Mouse (Mus musculus): ENCODE results near the gene Cog2. TPM values are rescaled to one million over a fixed set of nuclear protein-coding genes. Genes with fewer than 3 reads are reported as not detected.

Cog2 gene
- total and polyA plus RNA-seq, 3 experiments: 32.6 to 37.5 TPM; not detected in 1

GRCm38 (mm10) chr8:124546815-124547214 lies 26.2 kb downstream of the Cog2 start:
- Histone ChIP-seq H3K4me3 (ENCODE audit: control insufficient read depth in 1 of 2, insufficient read depth in 1 of 2, low read depth in 2 of 2, low read length in 2 of 2) (no peak overlapping the region), H3K9me3 (replicated peaks; ENCODE audit: insufficient read depth, low read length) (no peaks in the 10 kb centered on the region)

GRCm38 (mm10) chr8:124547269-124547668 lies 26.7 kb downstream of the Cog2 start:
- Histone ChIP-seq H3K9ac (ENCODE audit: control insufficient read depth, low read depth, low read length, poor library complexity, severe bottlenecking) (no peak overlapping the region), H3K36me3 (ENCODE audit: control insufficient read depth in 1 of 2, insufficient read depth in 2 of 2, low read length in 2 of 2) (peaks cover 0 to 2% of the 10 kb centered on the region in 2 experiments; a peak in 1 of 4 replicates), H3K27ac (ENCODE audit: control insufficient read depth, low read depth, low read length) (no peak overlapping the region), H3K4me1 (ENCODE audit: control insufficient read depth in 1 of 2, insufficient read depth in 2 of 2, low read length in 2 of 2) (no peaks in the 10 kb centered on the region), H3K4me3 (ENCODE audit: control insufficient read depth in 1 of 2, insufficient read depth in 1 of 2, low read depth in 2 of 2, low read length in 2 of 2) (no peak overlapping the region), H3K27me3 (ENCODE audit: control insufficient read depth in 1 of 2, insufficient read depth in 2 of 2, low read length in 2 of 2) (no peaks in the 10 kb centered on the region), H3K9me3 (replicated peaks; ENCODE audit: insufficient read depth, low read length) (no peaks in the 10 kb centered on the region), H3K79me2 (ENCODE audit: control insufficient read depth, insufficient read depth, low read length, poor library complexity) (no peaks in the 10 kb centered on the region)
- TF ChIP-seq MAFK (IDR thresholded peaks at IDR 0.05; ENCODE audit: borderline replicate concordance, low read depth, low read length) (no peak), USF2 (IDR thresholded peaks at IDR 0.05; ENCODE audit: borderline replicate concordance in 1 of 2, insufficient read depth in 1 of 2, low read depth in 1 of 2, low read length in 2 of 2) (no peak), KAT2A (conservative IDR thresholded peaks at IDR 0.05; ENCODE audit: low read depth, low read length) (no peak), E2F4 (IDR thresholded peaks at IDR 0.05; ENCODE audit: borderline replicate concordance, low read depth, low read length) (no peak), MAX (IDR thresholded peaks at IDR 0.05; ENCODE audit: low read length) (no peak), ETS1 (IDR thresholded peaks at IDR 0.05; ENCODE audit: low read depth, low read length) (no peak), ZMIZ1 (IDR thresholded peaks at IDR 0.05; ENCODE audit: low read depth, low read length) (no peak), MEF2A (IDR thresholded peaks at IDR 0.05; ENCODE audit: extremely low read depth, insufficient replicate concordance, low read depth, low read length, poor library complexity, severe bottlenecking) (no peak), MXI1 (IDR thresholded peaks at IDR 0.05; ENCODE audit: low read depth, low read length) (no peak), TBP (IDR thresholded peaks at IDR 0.05; ENCODE audit: low read depth, low read length) (no peak), MAZ (IDR thresholded peaks at IDR 0.05; ENCODE audit: low read depth, low read length) (no peak), RAD21 (IDR thresholded peaks at IDR 0.05; ENCODE audit: low read depth, low read length) (no peak)
- DNase-seq (ENCODE audit: low read depth, low spot score): no peak

More at GRCm38 (mm10) chr8:124546815-124547214, 26.2 kb downstream of the Cog2 start:
- no peak for TF ChIP-seq GATA1 (IDR thresholded peaks at IDR 0.05; ENCODE audit: low read depth, low read length)
- TF ChIP-seq MYC (IDR thresholded peaks at IDR 0.05; ENCODE audit: low read depth, low read length): no peak
- no peak for TF ChIP-seq ZKSCAN1 (IDR thresholded peaks at IDR 0.05; ENCODE audit: low read depth, low read length)
- TF ChIP-seq HCFC1 (IDR thresholded peaks at IDR 0.05; ENCODE audit: low read depth, low read length): no peak
- H3K9ac ChIP-seq (ENCODE audit: control insufficient read depth, low read depth, low read length, poor library complexity, severe bottlenecking): no peak overlapping the region
- H3K27ac ChIP-seq (ENCODE audit: control insufficient read depth, low read depth, low read length): no peak overlapping the region
- H3K79me2 ChIP-seq (ENCODE audit: control insufficient read depth, insufficient read depth, low read length, poor library complexity): no peaks in the 10 kb centered on the region
- no peaks in the 10 kb centered on the region for H3K27me3 ChIP-seq (ENCODE audit: control insufficient read depth in 1 of 2, insufficient read depth in 2 of 2, low read length in 2 of 2)
- DNase-seq (ENCODE audit: low read depth, low spot score): no peak
- H3K4me1 ChIP-seq (ENCODE audit: control insufficient read depth in 1 of 2, insufficient read depth in 2 of 2, low read length in 2 of 2): no peaks in the 10 kb centered on the region
- peaks cover 0 to 2% of the 10 kb centered on the region in 2 experiments; a peak in 1 of 4 replicates for H3K36me3 ChIP-seq (ENCODE audit: control insufficient read depth in 1 of 2, insufficient read depth in 2 of 2, low read length in 2 of 2)
